Mouse (Mus musculus) hindbrain, embryonic 11.5 days (tissue): Measurements from ENCODE around the gene Ciita. TPM values are rescaled to one million over a fixed set of nuclear protein-coding genes. Genes with fewer than 3 reads are reported as not detected.

ENCODE experiments used
- ATAC-seq: fragments of 200-750 bp; cut with Nextera tagmentation; 2 replicates; pipeline ENCODE4 v1.8.0; 2017; ENCODE audit warnings: mild to moderate bottlenecking, moderate TSS enrichment, moderate library complexity; ENCODE audit not compliant: low FRiP score
- DNase-seq: peaks from one replicate; pipeline ENCODE4 v3.0.0-alpha.2; 2015; ENCODE audit warnings: low spot score
- H3K27ac ChIP-seq: fragments of 300-500 bp; sonication (generic); 2 replicates; pipeline ENCODE4 v1.5.1; 2014; ENCODE audit warnings: mild to moderate bottlenecking, low read depth, low read length
- H3K27me3 ChIP-seq: fragments of 300-500 bp; sonication (generic); 2 replicates; pipeline ENCODE4 v1.6.1; 2014; ENCODE audit warnings: mild to moderate bottlenecking, low read length, moderate library complexity, mixed read lengths; ENCODE audit not compliant: control insufficient read depth, insufficient read depth
- H3K36me3 ChIP-seq: fragments of 300-500 bp; sonication (generic); 2 replicates; pipeline ENCODE4 v1.6.1; 2014; ENCODE audit warnings: mild to moderate bottlenecking, low read length, moderate library complexity, mixed read lengths; ENCODE audit not compliant: control insufficient read depth, insufficient read depth
- H3K4me1 ChIP-seq: fragments of 300-500 bp; sonication (generic); replicated peaks from 2 replicates; pipeline ENCODE4 v1.6.1; 2014; ENCODE audit warnings: low read length, mixed read lengths; ENCODE audit not compliant: control insufficient read depth, insufficient read depth
- H3K4me2 ChIP-seq: fragments of 300-500 bp; sonication (generic); replicated peaks from 2 replicates; pipeline ENCODE4 v1.6.1; 2014; ENCODE audit warnings: mild to moderate bottlenecking, low read depth, low read length
- H3K4me3 ChIP-seq: fragments of 300-500 bp; sonication (generic); 2 replicates; pipeline ENCODE4 v1.5.1; 2014; ENCODE audit warnings: low read depth, low read length
- H3K9ac ChIP-seq: fragments of 300-500 bp; sonication (generic); 2 replicates; pipeline ENCODE4 v1.6.1; 2014; ENCODE audit warnings: low read depth, low read length
- H3K9me3 ChIP-seq: fragments of 300-500 bp; sonication (generic); 2 replicates; pipeline ENCODE4 v1.6.1; 2016; ENCODE audit warnings: low read length; ENCODE audit not compliant: control insufficient read depth
- WGBS: fragments of 180-500 bp; shearing (Covaris S2); extraction: QIAGEN DNeasy Blood & Tissue Kit; methylation state at CpG from one replicate; pipeline ENCODE4 v1.1.7; 2014; 5-methylcytosine and 5-hydroxymethylcytosine counted together
- polyA plus RNA-seq: library from polyadenylated mRNA; unstranded; fragments of >200 nt; fragmentation: Nextera tagmentation; extraction: Ambion mirVana; gene quantifications from 2 replicates; pipeline ENCODE4 v1.2.1, GENCODE M21; 2014

Ciita gene
- polyA plus RNA-seq, 1 experiment from 2014 or later, result 0.36 TPM

DNA sequence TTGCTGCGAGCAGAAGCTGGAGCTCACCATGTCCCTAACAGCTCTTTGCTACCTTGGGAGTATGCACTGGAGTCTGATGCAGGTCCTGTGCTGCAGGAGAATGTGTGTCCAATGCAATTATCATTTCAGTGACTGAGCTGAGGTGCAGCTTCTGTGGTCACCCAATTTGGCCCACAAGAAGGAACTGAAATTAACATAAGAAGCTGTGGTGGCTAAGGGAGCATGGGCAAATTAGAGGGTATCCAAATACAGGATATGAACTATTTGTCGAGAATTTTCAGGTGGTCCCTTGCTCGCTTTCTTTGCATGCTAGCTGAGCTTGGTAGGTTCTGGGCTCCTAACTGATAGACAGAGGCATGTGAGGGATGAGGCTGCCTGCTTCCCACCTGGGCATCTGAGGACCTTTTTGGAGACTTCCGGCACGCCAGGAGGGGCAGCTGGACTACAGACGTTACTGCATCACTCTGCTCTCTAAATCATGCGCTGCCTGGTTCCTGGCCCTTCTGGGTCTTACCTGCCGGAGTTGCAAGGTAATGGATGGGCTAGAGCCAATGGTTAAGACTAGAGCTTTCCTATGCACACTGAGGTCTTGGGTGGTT, 8.1 kb downstream of the Ciita start:
- no peak overlapping the region for H3K9ac ChIP-seq
- H3K4me2 ChIP-seq, result no peak overlapping the region
- no peak overlapping the region for H3K4me3 ChIP-seq
- no peaks in the 10 kb centered on the region for H3K36me3 ChIP-seq
- ATAC-seq (no peak), DNase-seq (no peak)
- no peaks in the 10 kb centered on the region for H3K9me3 ChIP-seq
- no peak overlapping the region for H3K27ac ChIP-seq
- no peaks in the 10 kb centered on the region for H3K4me1 ChIP-seq
- H3K27me3 ChIP-seq, result no peaks in the 10 kb centered on the region
- WGBS, result 89% methylated on average over 8 of the region's 8 CpGs

DNA sequence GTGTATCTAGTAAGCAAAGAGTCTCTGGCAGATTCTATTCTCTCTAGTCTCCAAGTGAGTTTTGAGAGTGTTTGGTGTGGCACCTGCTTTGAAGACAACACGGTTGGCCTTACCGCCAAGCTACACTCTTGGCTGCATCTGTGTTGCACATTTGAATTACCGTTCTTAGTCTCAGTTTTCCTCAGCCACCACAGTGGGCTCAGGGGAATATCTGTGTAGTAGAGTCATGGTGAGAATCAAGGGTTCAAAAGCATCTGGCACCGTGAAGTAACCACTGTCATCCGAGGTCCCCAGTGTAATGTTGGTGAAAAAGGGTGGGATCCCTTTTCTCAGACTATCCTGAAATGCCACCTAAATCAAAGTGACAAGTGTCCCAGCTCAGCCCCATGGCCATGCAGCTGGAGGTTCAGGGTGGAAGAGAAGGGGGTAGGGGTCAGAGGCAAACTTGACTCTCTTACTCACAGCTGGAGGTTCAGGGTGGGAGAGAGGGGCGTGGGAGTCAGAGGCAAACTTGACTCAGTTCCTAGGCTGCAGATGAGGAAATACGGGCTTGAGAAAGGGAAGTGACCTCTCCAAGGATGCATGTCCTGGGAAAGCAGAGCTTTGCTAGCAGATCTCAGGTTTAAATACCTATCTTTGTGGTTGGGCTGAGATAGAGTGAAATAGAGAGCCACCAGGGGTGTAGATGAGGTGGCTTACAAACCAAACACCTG, 9.1 kb downstream of the Ciita start:
- Histone ChIP-seq H3K4me1 (no peaks in the 10 kb centered on the region), H3K4me2 (no peak overlapping the region)

DNA sequence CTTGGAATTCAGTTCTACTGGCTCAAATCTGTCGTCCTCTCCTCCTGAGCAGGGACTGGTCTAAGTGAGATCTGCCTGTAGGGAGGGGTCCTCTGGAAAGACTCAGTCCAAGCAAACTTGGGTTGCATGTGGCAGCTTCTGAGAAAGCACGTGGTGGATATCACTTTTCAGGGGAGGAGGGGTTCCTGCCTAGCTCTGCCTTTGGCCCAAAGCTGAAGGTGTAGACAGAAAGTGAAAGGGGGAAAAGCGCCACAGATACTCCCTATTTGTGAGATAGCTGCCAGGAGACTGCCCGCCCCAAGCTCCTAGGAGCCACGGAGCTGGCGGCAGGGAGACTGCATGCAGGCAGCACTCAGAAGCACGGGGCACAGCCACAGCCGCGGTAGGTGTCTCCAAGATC, 9.6 kb downstream of the Ciita start:
- no peaks in the 10 kb centered on the region for H3K27me3 ChIP-seq
- H3K4me1 ChIP-seq, result no peaks in the 10 kb centered on the region
- ATAC-seq (no peak), DNase-seq (peak; percentile 13)
- 12% methylated on average over 9 of the region's 9 CpGs for WGBS
- H3K36me3 ChIP-seq, result no peaks in the 10 kb centered on the region
- no peaks in the 10 kb centered on the region for H3K9me3 ChIP-seq
- no peak overlapping the region for H3K4me3 ChIP-seq
- no peak overlapping the region for H3K27ac ChIP-seq
- H3K9ac ChIP-seq, result 0 out of 2 replicates have a peak overlapping the region, but pooled peaks have one; percentile 19
- peak overlapping the region; percentile 32 for H3K4me2 ChIP-seq

More for the DNA sequence above, 9.1 kb downstream of the Ciita start:
- WGBS, result 84% methylated on average over 7 of the region's 7 CpGs
- Histone ChIP-seq H3K9me3 (no peaks in the 10 kb centered on the region), H3K36me3 (no peaks in the 10 kb centered on the region), H3K27ac (no peak overlapping the region), H3K27me3 (no peaks in the 10 kb centered on the region), H3K4me3 (no peak overlapping the region), H3K9ac (no peak overlapping the region)
- no peak for DNase-seq
- ATAC-seq, result no peak

- WGBS, result 23% methylated on average over 12 of the region's 14 CpGs
- Histone ChIP-seq H3K9ac (0 out of 2 replicates have a peak overlapping the region, but pooled peaks have one; percentile 19), H3K27ac (no peak overlapping the region), H3K4me1 (no peaks in the 10 kb centered on the region), H3K9me3 (no peaks in the 10 kb centered on the region), H3K4me3 (no peak overlapping the region), H3K4me2 (peak overlapping the region; percentile 32), H3K27me3 (no peaks in the 10 kb centered on the region), H3K36me3 (no peaks in the 10 kb centered on the region)
- DNase-seq, result no peak
- ATAC-seq, result no peak
These were observed 10.1 kb downstream of the Ciita start for GRCm38 (mm10) chr16:10489904-10490457.

GRCm38 (mm10) chr16:10490503-10491150, 10.8 kb downstream of the Ciita start:
- Histone ChIP-seq H3K9me3 (no peaks in the 10 kb centered on the region), H3K27ac (no peak overlapping the region), H3K4me1 (no peaks in the 10 kb centered on the region), H3K36me3 (no peaks in the 10 kb centered on the region), H3K4me3 (no peak overlapping the region), H3K4me2 (no peak overlapping the region), H3K9ac (no peak overlapping the region), H3K27me3 (no peaks in the 10 kb centered on the region)
- no peak for DNase-seq
- WGBS, result 85% methylated on average over 18 of the region's 18 CpGs
- ATAC-seq, result no peak

- H3K9me3 ChIP-seq, result no peaks in the 10 kb centered on the region
- H3K4me2 ChIP-seq, result no peak overlapping the region
- H3K9ac ChIP-seq, result no peak overlapping the region
- H3K36me3 ChIP-seq, result no peaks in the 10 kb centered on the region
- no peak overlapping the region for H3K27ac ChIP-seq
- no peaks in the 10 kb centered on the region for H3K4me1 ChIP-seq
- 84% methylated on average over 4 of the region's 4 CpGs for WGBS
- ATAC-seq (no peak), DNase-seq (no peak)
- no peaks in the 10 kb centered on the region for H3K27me3 ChIP-seq
- H3K4me3 ChIP-seq, result no peak overlapping the region
These were observed 11.9 kb downstream of the Ciita start for GRCm38 (mm10) chr16:10491716-10492115.

GRCm38 (mm10) chr16:10492587-10492986, 12.7 kb downstream of the Ciita start:
- no peaks in the 10 kb centered on the region for H3K27me3 ChIP-seq
- no peaks in the 10 kb centered on the region for H3K4me1 ChIP-seq
- 87% methylated on average over 3 of the region's 3 CpGs for WGBS
- no peak for ATAC-seq
- H3K36me3 ChIP-seq, result no peaks in the 10 kb centered on the region
- no peak overlapping the region for H3K4me2 ChIP-seq
- H3K9me3 ChIP-seq, result no peaks in the 10 kb centered on the region
- H3K27ac ChIP-seq, result no peak overlapping the region
- DNase-seq, result no peak
- H3K9ac ChIP-seq, result no peak overlapping the region
- no peak overlapping the region for H3K4me3 ChIP-seq

DNA sequence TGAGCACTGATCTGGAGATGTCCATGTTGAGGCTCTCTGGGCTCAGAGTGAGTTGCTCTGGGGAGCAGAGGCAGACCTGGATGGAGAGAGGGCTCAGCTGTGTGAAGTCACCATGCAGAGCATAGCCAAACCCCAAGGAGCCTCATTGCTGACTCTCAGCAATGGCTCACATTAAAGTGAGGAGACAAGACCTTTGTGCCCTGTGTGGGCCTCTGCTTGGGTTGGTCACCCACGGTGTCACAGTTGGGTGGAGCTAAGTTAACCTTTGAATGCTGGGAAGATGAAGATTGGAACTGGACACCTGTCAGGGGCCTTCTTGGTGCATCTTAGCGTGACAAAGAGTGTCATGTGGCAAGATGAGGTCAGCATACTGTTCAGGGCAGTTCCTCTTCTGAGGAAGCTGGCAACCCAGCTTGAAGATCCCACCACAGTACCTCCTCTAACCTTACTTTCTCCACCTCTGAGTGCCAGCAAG, 16.0 kb downstream of the Ciita start:
- 71% methylated on average over 2 of the region's 2 CpGs for WGBS
- H3K27me3 ChIP-seq, result no peaks in the 10 kb centered on the region
- no peaks in the 10 kb centered on the region for H3K36me3 ChIP-seq
- no peak overlapping the region for H3K9ac ChIP-seq
- H3K4me2 ChIP-seq, result no peak overlapping the region
- no peak overlapping the region for H3K4me3 ChIP-seq
- no peaks in the 10 kb centered on the region for H3K4me1 ChIP-seq
- H3K27ac ChIP-seq, result no peak overlapping the region
- H3K9me3 ChIP-seq, result no peaks in the 10 kb centered on the region
- ATAC-seq, result no peak
- no peak for DNase-seq
